Mouse (Mus musculus): ENCODE measurements at regions not wholly inside any gene's neighbourhood (a gene's known extent, or its start where the extent isn't known, plus 50 kb on each side); places are given as distances from the start of the nearest gene placed in this dataset.

DNA sequence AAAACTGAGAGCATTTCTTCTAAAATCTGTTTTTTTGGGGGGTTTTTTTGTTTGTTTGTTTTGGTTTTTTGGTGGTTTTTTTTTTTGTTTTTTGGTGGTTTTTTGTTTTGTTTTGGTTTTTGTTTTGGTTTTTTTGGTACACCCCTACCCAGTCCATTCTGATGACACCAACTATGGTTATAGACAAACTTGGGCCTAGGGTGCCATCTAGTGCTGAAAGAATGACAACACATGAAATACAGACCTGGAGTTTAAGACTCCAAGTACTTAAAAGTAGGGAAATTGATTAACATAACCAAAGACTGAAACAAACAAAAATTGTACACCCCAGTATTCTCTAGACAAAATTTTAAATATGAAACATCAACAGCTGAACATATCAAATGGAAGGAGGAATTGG, 76.0 kb upstream of the Ano5 start:
- Histone ChIP-seq H3K9ac (ENCODE audit: low read depth, low read length) (no peak overlapping the region), H3K4me2 (replicated peaks; ENCODE audit: low read depth, low read length) (no peak overlapping the region), H3K9me3 (ENCODE audit: control insufficient read depth, low read length) (no peaks in the 10 kb centered on the region), H3K36me3 (ENCODE audit: control insufficient read depth, insufficient read depth, low read length) (no peaks in the 10 kb centered on the region), H3K27me3 (ENCODE audit: control insufficient read depth, insufficient read depth, low read length) (no peaks in the 10 kb centered on the region), H3K27ac (ENCODE audit: low read depth, low read length) (no peak overlapping the region), H3K4me3 (ENCODE audit: low read depth, low read length) (no peak overlapping the region), H3K4me1 (replicated peaks; ENCODE audit: control insufficient read depth, insufficient read depth, low read length) (no peaks in the 10 kb centered on the region)
- peak; percentile 73 for DNase-seq (ENCODE audit: low spot score)
- no peak for ATAC-seq (ENCODE audit: low FRiP score)

DNA sequence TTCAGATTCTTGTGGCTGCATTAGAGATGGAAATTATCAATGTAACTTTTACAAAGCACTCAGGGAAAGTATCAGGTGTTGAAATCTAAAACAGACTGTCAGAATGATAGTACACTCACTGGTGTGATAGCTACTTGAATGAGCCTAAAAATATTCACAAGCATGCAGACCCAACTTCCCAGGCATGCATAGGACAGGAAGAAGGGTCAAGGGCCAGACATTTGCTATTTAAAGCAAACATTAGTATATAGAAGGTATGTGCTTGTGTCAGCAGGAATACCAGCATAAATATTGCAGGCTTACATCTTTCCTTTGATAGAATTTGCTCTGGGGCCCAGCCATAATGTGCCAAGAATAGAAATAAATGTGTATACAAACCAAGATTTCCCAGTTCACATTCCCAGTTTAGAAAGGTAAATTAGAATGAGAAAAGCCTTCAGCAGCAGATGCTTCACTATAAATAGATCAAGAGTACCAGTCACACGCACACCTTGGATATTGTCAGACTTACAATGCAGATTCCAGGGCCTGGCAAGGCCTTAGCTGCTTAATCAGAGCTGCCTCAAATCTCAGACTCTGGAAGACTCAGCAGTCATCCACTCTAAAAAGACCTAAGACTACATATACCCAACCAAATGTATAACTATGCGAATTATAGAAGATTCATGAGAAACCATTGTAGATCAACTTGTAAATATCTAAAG, 55.7 kb upstream of the Ano5 start:
- H3K36me3 ChIP-seq (ENCODE audit: control insufficient read depth, insufficient read depth, low read length): no peaks in the 10 kb centered on the region
- no peak overlapping the region for H3K4me3 ChIP-seq (ENCODE audit: low read depth, low read length)
- H3K4me2 ChIP-seq (replicated peaks; ENCODE audit: low read depth, low read length): no peak overlapping the region
- DNase-seq (ENCODE audit: low spot score): no peak
- no peaks in the 10 kb centered on the region for H3K4me1 ChIP-seq (replicated peaks; ENCODE audit: control insufficient read depth, insufficient read depth, low read length)
- WGBS: 83% methylated on average over 2 of the region's 2 CpGs
- H3K27me3 ChIP-seq (ENCODE audit: control insufficient read depth, insufficient read depth, low read length): no peaks in the 10 kb centered on the region
- H3K9me3 ChIP-seq (ENCODE audit: control insufficient read depth, low read length): no peaks in the 10 kb centered on the region
- ATAC-seq (ENCODE audit: low FRiP score): no peak
- no peak overlapping the region for H3K27ac ChIP-seq (ENCODE audit: low read depth, low read length)
- H3K9ac ChIP-seq (ENCODE audit: low read depth, low read length): no peak overlapping the region

GRCm38 (mm10) chr7:51458757-51459156, 52.1 kb upstream of the Ano5 start:
- Histone ChIP-seq H3K9ac (ENCODE audit: low read depth, low read length) (no peak overlapping the region), H3K4me1 (replicated peaks; ENCODE audit: control insufficient read depth, insufficient read depth, low read length) (no peaks in the 10 kb centered on the region), H3K9me3 (ENCODE audit: control insufficient read depth, low read length) (no peaks in the 10 kb centered on the region), H3K4me3 (ENCODE audit: low read depth, low read length) (no peak overlapping the region), H3K4me2 (replicated peaks; ENCODE audit: low read depth, low read length) (no peak overlapping the region), H3K27me3 (ENCODE audit: control insufficient read depth, insufficient read depth, low read length) (no peaks in the 10 kb centered on the region), H3K36me3 (ENCODE audit: control insufficient read depth, insufficient read depth, low read length) (no peaks in the 10 kb centered on the region), H3K27ac (ENCODE audit: low read depth, low read length) (no peak overlapping the region)
- ATAC-seq (ENCODE audit: low FRiP score): no peak
- peak; percentile 22 for DNase-seq (ENCODE audit: low spot score)
- 93% methylated on average over 1 of the region's 1 CpGs for WGBS
